In genomic region chr6:35595012-35595411, GRCm38 (mm10) we compare ENCODE assay signal across 20 mouse cellular contexts.
"Had no signal": no experiment of that assay in that cellular context is flagged by ENCODE, and none has a peak within 500 bp of the region (broad histone marks: within the 10 kb centered on the region; RNA-seq: fewer than 3 reads in every experiment).

No protein-coding gene starts in this region.

- DNase-seq: cerebellum, adult 8-10 months; cerebellum, adult 9-10 months; cerebellum, adult 9-11 months; cerebellum, postnatal 10 days; cerebellum, postnatal 14 days; cerebellum, postnatal 25 days; cerebellum, postnatal 36 days; embryo, embryonic 11 days; forebrain, postnatal 0 days; gastrocnemius, adult 2 months; gastrocnemius, postnatal 10 days; gastrocnemius, postnatal 14 days; gastrocnemius, postnatal 25 days; gastrocnemius, postnatal 36 days; heart, adult 18-20 months; heart, adult 2 months had no signal

- ATAC-seq: forebrain, embryonic 13.5 days; forebrain, embryonic 14.5 days; forebrain, embryonic 15.5 days; forebrain, embryonic 16.5 days; forebrain, postnatal 0 days had no signal
